Mouse (Mus musculus) thymus, adult 2 months (tissue): ENCODE measurements around the gene Il21r. TPM values are rescaled to one million over a fixed set of nuclear protein-coding genes. Genes with fewer than 3 reads are reported as not detected.

Source experiments
- DNase-seq: peaks from one replicate; pipeline ENCODE4 v3.0.0; 2021
- H3K27ac ChIP-seq: fragments of 200-500 bp; 2 replicates; pipeline ENCODE4 v1.5.1; 2012; ENCODE audit warnings: low read length, control low read depth; ENCODE audit not compliant: control insufficient read depth, insufficient read depth
- H3K27me3 ChIP-seq: fragments of 200-500 bp; 2 replicates; pipeline ENCODE4 v1.6.1; 2012; ENCODE audit warnings: mild to moderate bottlenecking, low read length, moderate library complexity, mixed read lengths; ENCODE audit not compliant: control insufficient read depth, insufficient read depth
- H3K36me3 ChIP-seq: fragments of 200-500 bp; 2 replicates; pipeline ENCODE4 v1.6.1; 2012; ENCODE audit warnings: mild to moderate bottlenecking, low read length, moderate library complexity; ENCODE audit not compliant: control insufficient read depth, insufficient read depth
- H3K4me1 ChIP-seq: fragments of 200-500 bp; replicated peaks from 2 replicates; pipeline ENCODE4 v1.6.1; 2012; ENCODE audit warnings: low read length; ENCODE audit not compliant: control insufficient read depth, insufficient read depth
- H3K4me3 ChIP-seq: fragments of 200-500 bp; 2 replicates; pipeline ENCODE4 v1.5.1; 2012; ENCODE audit warnings: mild to moderate bottlenecking, low read length, control low read depth, moderate library complexity; ENCODE audit not compliant: control insufficient read depth, insufficient read depth
- CTCF ChIP-seq: fragments of 200-500 bp; IDR thresholded peaks from 2 replicates; pipeline ENCODE4 v1.5.1; 2012; ENCODE audit warnings: mild to moderate bottlenecking, control low read depth, low read length, moderate library complexity, borderline replicate concordance; ENCODE audit not compliant: control insufficient read depth, poor library complexity, insufficient read depth; ENCODE audit errors: extremely low read depth
- POLR2A ChIP-seq: fragments of 200-500 bp; IDR thresholded peaks from 2 replicates; pipeline ENCODE4 v1.6.1; 2012; ENCODE audit warnings: mild to moderate bottlenecking, low read length, control low read depth, moderate library complexity; ENCODE audit not compliant: control insufficient read depth, poor library complexity, insufficient read depth; ENCODE audit errors: extremely low read depth
- WGBS: fragments of 180-500 bp; shearing (Covaris S2); methylation state at CpG from one replicate; pipeline ENCODE4 v1.1.7; 2018; 5-methylcytosine and 5-hydroxymethylcytosine counted together
- polyA plus RNA-seq: library from polyadenylated mRNA; depleted of rRNA; stranded (reverse); fragments of >200 nt; gene quantifications from 2 replicates; pipeline ENCODE4 v1.2.3, GENCODE M21; 2012

Il21r gene
- polyA plus RNA-seq, 1 experiment, result 188 TPM

DNA sequence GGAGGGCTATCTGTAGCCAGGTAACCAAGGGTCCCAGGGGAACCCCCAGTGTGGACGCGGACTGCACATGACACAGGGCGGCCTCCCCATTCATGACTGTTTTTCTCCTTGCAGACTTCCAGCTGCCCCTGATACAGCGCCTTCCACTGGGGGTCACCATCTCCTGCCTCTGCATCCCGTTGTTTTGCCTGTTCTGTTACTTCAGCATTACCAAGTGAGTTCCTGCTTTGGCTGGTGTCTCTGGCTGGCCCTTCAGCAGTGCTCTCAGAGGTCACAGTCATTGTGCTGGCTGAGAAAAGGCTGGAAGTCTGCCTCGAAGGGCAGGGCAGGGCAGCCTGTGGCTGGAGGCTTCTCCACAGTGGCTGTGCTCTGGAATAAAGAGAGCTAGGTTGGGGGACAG is 30.5 kb upstream of the Il21r start:
- H3K27ac ChIP-seq, result no peak overlapping the region
- WGBS, result 93% methylated on average over 6 of the region's 6 CpGs
- DNase-seq, result no peak
- H3K4me3 ChIP-seq, result no peak overlapping the region
- no peaks in the 10 kb centered on the region for H3K27me3 ChIP-seq
- H3K4me1 ChIP-seq, result peaks cover 4% of the 10 kb centered on the region
- H3K36me3 ChIP-seq, result peaks cover 92% of the 10 kb centered on the region
- TF ChIP-seq CTCF (no peak), POLR2A (no peak)

DNA sequence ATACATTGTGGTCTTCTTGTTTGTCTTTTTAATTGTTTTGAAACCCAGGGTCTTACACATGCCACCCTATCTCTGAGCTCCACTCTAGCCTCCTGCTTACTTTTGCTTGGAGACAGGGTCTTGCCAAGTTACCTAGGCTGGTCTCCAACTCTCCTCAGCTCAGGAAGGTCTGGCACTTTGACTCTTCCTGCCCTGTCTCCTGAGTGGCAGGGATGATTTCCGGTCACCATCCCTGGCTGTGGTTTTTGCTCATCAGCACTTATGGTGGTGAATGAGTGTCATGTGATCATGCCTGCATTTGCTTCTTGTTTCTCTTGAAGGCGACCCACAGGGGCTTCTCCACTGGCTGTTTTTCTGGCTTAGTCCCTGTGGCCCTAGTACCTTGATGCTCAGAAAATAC is 29.4 kb upstream of the Il21r start:
- no peak for DNase-seq
- H3K4me3 ChIP-seq, result no peak overlapping the region
- whole genome bisulfite sequencing, result 55% methylated on average over 2 of the region's 2 CpGs
- no peaks in the 10 kb centered on the region for H3K27me3 ChIP-seq
- peaks cover 15% of the 10 kb centered on the region for H3K4me1 ChIP-seq
- no peak for TF ChIP-seq POLR2A
- peaks cover 81% of the 10 kb centered on the region for H3K36me3 ChIP-seq
- H3K27ac ChIP-seq, result no peak overlapping the region

DNA sequence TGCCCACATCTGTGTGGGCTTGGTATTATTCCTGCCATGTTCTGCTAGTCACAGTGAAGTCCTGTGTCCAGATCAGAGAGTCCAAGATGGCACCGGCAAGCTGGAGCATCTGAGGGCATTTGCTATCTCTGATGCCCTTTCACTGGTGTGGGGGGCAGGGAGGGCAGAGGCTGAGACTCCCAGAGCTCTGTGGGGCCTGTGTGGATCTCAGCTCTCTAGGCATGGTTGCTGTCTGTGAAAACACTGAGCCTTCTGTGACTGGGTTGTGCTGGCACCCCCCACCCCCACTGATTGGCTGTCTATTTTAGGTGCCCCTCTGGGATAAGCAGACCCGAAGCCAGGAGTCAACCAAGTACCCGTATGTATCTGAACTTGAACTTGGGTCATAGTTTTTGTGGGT is 28.4 kb upstream of the Il21r start:
- DNase-seq, result no peak
- Histone ChIP-seq H3K27ac (no peak overlapping the region), H3K36me3 (peaks cover 71% of the 10 kb centered on the region), H3K4me1 (peaks cover 23% of the 10 kb centered on the region), H3K27me3 (no peaks in the 10 kb centered on the region), H3K4me3 (no peak overlapping the region)
- TF ChIP-seq CTCF (no peak), POLR2A (no peak)
- WGBS, result 90% methylated on average over 3 of the region's 3 CpGs

DNA sequence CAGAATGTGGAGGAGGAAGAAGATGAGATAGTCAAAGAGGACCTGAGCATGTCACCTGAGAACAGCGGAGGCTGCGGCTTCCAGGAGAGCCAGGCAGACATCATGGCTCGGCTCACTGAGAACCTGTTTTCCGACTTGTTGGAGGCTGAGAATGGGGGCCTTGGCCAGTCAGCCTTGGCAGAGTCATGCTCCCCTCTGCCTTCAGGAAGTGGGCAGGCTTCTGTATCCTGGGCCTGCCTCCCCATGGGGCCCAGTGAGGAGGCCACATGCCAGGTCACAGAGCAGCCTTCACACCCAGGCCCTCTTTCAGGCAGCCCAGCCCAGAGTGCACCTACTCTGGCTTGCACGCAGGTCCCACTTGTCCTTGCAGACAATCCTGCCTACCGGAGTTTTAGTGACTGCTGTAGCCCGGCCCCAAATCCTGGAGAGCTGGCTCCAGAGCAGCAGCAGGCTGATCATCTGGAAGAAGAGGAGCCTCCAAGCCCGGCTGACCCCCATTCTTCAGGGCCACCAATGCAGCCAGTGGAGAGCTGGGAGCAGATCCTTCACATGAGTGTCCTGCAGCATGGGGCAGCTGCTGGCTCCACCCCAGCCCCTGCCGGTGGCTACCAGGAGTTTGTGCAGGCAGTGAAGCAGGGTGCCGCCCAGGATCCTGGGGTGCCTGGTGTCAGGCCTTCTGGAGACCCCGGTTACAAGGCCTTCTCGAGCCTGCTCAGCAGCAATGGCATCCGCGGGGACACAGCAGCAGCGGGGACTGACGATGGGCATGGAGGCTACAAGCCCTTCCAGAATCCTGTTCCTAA is 27.3 kb upstream of the Il21r start:
- Histone ChIP-seq H3K4me3 (no peak overlapping the region), H3K27me3 (no peaks in the 10 kb centered on the region), H3K27ac (no peak overlapping the region), H3K36me3 (peaks cover 60% of the 10 kb centered on the region), H3K4me1 (peaks cover 28% of the 10 kb centered on the region)
- 76% methylated on average over 16 of the region's 16 CpGs for WGBS
- no peak for DNase-seq
- TF ChIP-seq POLR2A (no peak), CTCF (no peak)

DNA sequence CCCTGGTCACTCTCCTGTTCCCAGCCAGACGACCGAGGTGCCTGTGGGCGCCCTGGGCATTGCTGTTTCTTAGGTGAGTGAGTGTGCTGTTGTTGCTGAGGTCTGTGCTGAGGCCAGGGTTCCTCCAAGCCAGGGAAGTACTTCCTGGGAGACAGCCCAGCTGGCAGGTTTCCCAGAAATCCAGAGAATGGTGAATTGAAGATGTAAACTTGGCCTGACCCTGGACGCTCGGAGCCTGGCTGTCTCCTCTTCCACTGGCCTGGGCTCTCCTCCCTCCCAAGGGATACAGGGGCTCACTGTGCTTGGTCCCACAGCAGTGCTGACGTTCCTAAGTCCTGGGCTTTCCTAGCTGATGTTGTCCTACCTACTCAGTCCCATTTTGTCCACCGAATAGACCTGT is 26.2 kb upstream of the Il21r start:
- H3K36me3 ChIP-seq, result peaks cover 50% of the 10 kb centered on the region
- no peak overlapping the region for H3K27ac ChIP-seq
- H3K4me3 ChIP-seq, result no peak overlapping the region
- no peak for DNase-seq
- WGBS, result 92% methylated on average over 7 of the region's 7 CpGs
- no peaks in the 10 kb centered on the region for H3K27me3 ChIP-seq
- TF ChIP-seq POLR2A, result no peak
- no peak for TF ChIP-seq CTCF
- peaks cover 37% of the 10 kb centered on the region for H3K4me1 ChIP-seq

DNA sequence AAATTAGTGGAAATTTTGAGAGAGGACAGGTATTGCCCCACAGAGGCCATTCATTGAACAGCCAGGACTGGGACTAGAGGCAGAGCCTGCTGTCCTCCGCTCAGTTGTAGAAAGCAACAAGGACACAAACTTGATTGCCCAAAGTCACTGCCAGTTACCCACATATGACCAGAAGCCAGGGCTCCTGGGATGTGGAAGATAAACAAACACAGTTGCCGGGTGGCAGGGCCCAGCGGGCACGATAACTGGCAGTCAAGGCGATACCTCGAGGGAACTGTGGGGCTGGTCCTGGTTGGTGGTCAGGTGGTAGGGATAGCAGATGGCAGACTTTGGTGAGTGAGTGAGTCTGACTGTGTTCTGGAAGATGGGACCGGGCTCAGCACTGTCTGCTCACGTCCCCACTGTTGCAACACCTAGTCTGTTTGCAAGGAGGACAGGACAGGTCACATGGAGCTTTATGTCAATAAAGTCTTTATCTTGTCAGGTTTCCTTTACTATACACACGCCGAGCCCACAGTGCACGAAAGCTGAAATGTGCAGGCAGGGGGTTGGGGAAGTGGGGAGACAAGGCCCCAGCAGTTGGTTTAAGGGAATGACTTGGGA is 25.6 kb upstream of the Il21r start:
- Histone ChIP-seq H3K27ac (no peak overlapping the region), H3K36me3 (peaks cover 44% of the 10 kb centered on the region), H3K27me3 (no peaks in the 10 kb centered on the region), H3K4me1 (peaks cover 42% of the 10 kb centered on the region), H3K4me3 (no peak overlapping the region)
- TF ChIP-seq POLR2A, result no peak
- no peak for TF ChIP-seq CTCF
- DNase-seq, result no peak
- WGBS, result 94% methylated on average over 11 of the region's 11 CpGs
